Mouse (Mus musculus): ENCODE data around the gene Cxcr3. TPM values are rescaled to one million over a fixed set of nuclear protein-coding genes. Genes with fewer than 3 reads are reported as not detected.

Cxcr3 gene
- polyA plus RNA-seq (2016; fragmentation: Nextera tagmentation; extraction: Ambion mirVana): not detected in 2 replicates

- H3K9ac ChIP-seq: no peak within 1 kb of the TSS
- H3K4me2 ChIP-seq (replicated peaks): no peak within 1 kb of the TSS
- no peaks in the 10 kb centered on the region for H3K4me1 ChIP-seq
- no peak for ATAC-seq (ENCODE audit: insufficient number of reproducible peaks, insufficient read depth, low FRiP score, low TSS enrichment)
- H3K27me3 ChIP-seq: peaks cover 30% of the 10 kb centered on the region
- no peaks in the 10 kb centered on the region for H3K36me3 ChIP-seq
- no peak within 1 kb of the TSS for H3K27ac ChIP-seq
- no peak within 1 kb of the TSS for H3K4me3 ChIP-seq
- H3K9me3 ChIP-seq: no peaks in the 10 kb centered on the region
- WGBS: 52% methylated on average over 11 of the region's 11 CpGs
Measured at GRCm38 (mm10) chrX:101733828-101734319, at the start of gene Cxcr3. TSS of gene Cxcr3 (minus strand) at chrX:101734269.

- WGBS: 44% methylated on average over 5 of the region's 5 CpGs
- H3K36me3 ChIP-seq: no peaks in the 10 kb centered on the region
- no peak overlapping the region for H3K4me3 ChIP-seq
- no peak overlapping the region for H3K27ac ChIP-seq
- no peaks in the 10 kb centered on the region for H3K9me3 ChIP-seq
- H3K4me1 ChIP-seq: no peaks in the 10 kb centered on the region
- no peak overlapping the region for H3K9ac ChIP-seq
- H3K4me2 ChIP-seq (replicated peaks): no peak overlapping the region
- no peak for ATAC-seq (ENCODE audit: insufficient number of reproducible peaks, insufficient read depth, low FRiP score, low TSS enrichment)
- H3K27me3 ChIP-seq: 0 out of 2 replicates have a peak, but pooled peaks cover 3% of the 10 kb centered on the region
Measured at GRCm38 (mm10) chrX:101772035-101772434, 38.0 kb upstream of the Cxcr3 start.

GRCm38 (mm10) chrX:101770307-101770706 is 36.2 kb upstream of the Cxcr3 start:
- Histone ChIP-seq H3K36me3 (no peaks in the 10 kb centered on the region), H3K4me2 (replicated peaks) (no peak overlapping the region), H3K9me3 (no peaks in the 10 kb centered on the region), H3K4me1 (no peaks in the 10 kb centered on the region), H3K27ac (no peak overlapping the region), H3K27me3 (0 out of 2 replicates have a peak, but pooled peaks cover 3% of the 10 kb centered on the region), H3K4me3 (no peak overlapping the region), H3K9ac (no peak overlapping the region)
- ATAC-seq (ENCODE audit: insufficient number of reproducible peaks, insufficient read depth, low FRiP score, low TSS enrichment): no peak
- WGBS: 57% methylated on average over 3 of the region's 3 CpGs

GRCm38 (mm10) chrX:101769478-101769877 is 35.4 kb upstream of the Cxcr3 start:
- 74% methylated on average over 2 of the region's 2 CpGs for WGBS

GRCm38 (mm10) chrX:101767280-101767679 is 33.2 kb upstream of the Cxcr3 start:
- 0 out of 2 replicates have a peak, but pooled peaks cover 3% of the 10 kb centered on the region for H3K27me3 ChIP-seq
- H3K9ac ChIP-seq: no peak overlapping the region
- ATAC-seq (ENCODE audit: insufficient number of reproducible peaks, insufficient read depth, low FRiP score, low TSS enrichment): no peak
- no peaks in the 10 kb centered on the region for H3K4me1 ChIP-seq
- 61% methylated on average over 7 of the region's 7 CpGs for WGBS
- H3K9me3 ChIP-seq: no peaks in the 10 kb centered on the region
- no peak overlapping the region for H3K27ac ChIP-seq
- no peak overlapping the region for H3K4me2 ChIP-seq (replicated peaks)
- H3K4me3 ChIP-seq: no peak overlapping the region
- no peaks in the 10 kb centered on the region for H3K36me3 ChIP-seq

More at GRCm38 (mm10) chrX:101769478-101769877, 35.4 kb upstream of the Cxcr3 start:
- ATAC-seq (ENCODE audit: insufficient number of reproducible peaks, insufficient read depth, low FRiP score, low TSS enrichment): no peak
- H3K4me1 ChIP-seq: no peaks in the 10 kb centered on the region
- no peaks in the 10 kb centered on the region for H3K9me3 ChIP-seq
- H3K27me3 ChIP-seq: 0 out of 2 replicates have a peak, but pooled peaks cover 3% of the 10 kb centered on the region
- H3K9ac ChIP-seq: no peak overlapping the region
- H3K4me3 ChIP-seq: no peak overlapping the region
- no peak overlapping the region for H3K4me2 ChIP-seq (replicated peaks)
- H3K27ac ChIP-seq: no peak overlapping the region
- no peaks in the 10 kb centered on the region for H3K36me3 ChIP-seq

GRCm38 (mm10) chrX:101765111-101765510 is 31.0 kb upstream of the Cxcr3 start:
- H3K4me2 ChIP-seq (replicated peaks): no peak overlapping the region
- H3K27ac ChIP-seq: no peak overlapping the region
- H3K9ac ChIP-seq: no peak overlapping the region
- ATAC-seq (ENCODE audit: insufficient number of reproducible peaks, insufficient read depth, low FRiP score, low TSS enrichment): no peak
- H3K4me3 ChIP-seq: no peak overlapping the region
- no peaks in the 10 kb centered on the region for H3K4me1 ChIP-seq
- no peaks in the 10 kb centered on the region for H3K9me3 ChIP-seq
- WGBS: 85% methylated on average over 4 of the region's 4 CpGs
- H3K27me3 ChIP-seq: no peaks in the 10 kb centered on the region
- no peaks in the 10 kb centered on the region for H3K36me3 ChIP-seq

- no peak overlapping the region for H3K27ac ChIP-seq
- H3K4me1 ChIP-seq: no peaks in the 10 kb centered on the region
- H3K36me3 ChIP-seq: no peaks in the 10 kb centered on the region
- H3K4me3 ChIP-seq: no peak overlapping the region
- no peak for ATAC-seq (ENCODE audit: insufficient number of reproducible peaks, insufficient read depth, low FRiP score, low TSS enrichment)
- no peaks in the 10 kb centered on the region for H3K27me3 ChIP-seq
- H3K9me3 ChIP-seq: no peaks in the 10 kb centered on the region
- no peak overlapping the region for H3K4me2 ChIP-seq (replicated peaks)
- WGBS: 69% methylated on average over 5 of the region's 5 CpGs
- no peak overlapping the region for H3K9ac ChIP-seq
Measured at GRCm38 (mm10) chrX:101764621-101765020, 30.6 kb upstream of the Cxcr3 start.

- H3K4me3 ChIP-seq: no peak overlapping the region
- no peaks in the 10 kb centered on the region for H3K4me1 ChIP-seq
- ATAC-seq (ENCODE audit: insufficient number of reproducible peaks, insufficient read depth, low FRiP score, low TSS enrichment): no peak
- WGBS: 76% methylated on average over 5 of the region's 5 CpGs
- H3K27ac ChIP-seq: no peak overlapping the region
- H3K9ac ChIP-seq: no peak overlapping the region
- H3K4me2 ChIP-seq (replicated peaks): no peak overlapping the region
- H3K36me3 ChIP-seq: no peaks in the 10 kb centered on the region
- no peaks in the 10 kb centered on the region for H3K9me3 ChIP-seq
- peaks cover 8% of the 10 kb centered on the region; the same call in 1 of the 2 replicates for H3K27me3 ChIP-seq
Measured at GRCm38 (mm10) chrX:101754478-101754877, 20.4 kb upstream of the Cxcr3 start.

GRCm38 (mm10) chrX:101750144-101750543 is 16.1 kb upstream of the Cxcr3 start:
- H3K27me3 ChIP-seq: peaks cover 7% of the 10 kb centered on the region; the same call in 1 of the 2 replicates
- 54% methylated on average over 4 of the region's 4 CpGs for WGBS
- ATAC-seq (ENCODE audit: insufficient number of reproducible peaks, insufficient read depth, low FRiP score, low TSS enrichment): no peak
- no peak overlapping the region for H3K27ac ChIP-seq
- no peaks in the 10 kb centered on the region for H3K9me3 ChIP-seq
- no peak overlapping the region for H3K9ac ChIP-seq
- H3K36me3 ChIP-seq: no peaks in the 10 kb centered on the region
- no peak overlapping the region for H3K4me2 ChIP-seq (replicated peaks)
- no peaks in the 10 kb centered on the region for H3K4me1 ChIP-seq
- H3K4me3 ChIP-seq: no peak overlapping the region

- H3K36me3 ChIP-seq: no peaks in the 10 kb centered on the region
- H3K27ac ChIP-seq: no peak overlapping the region
- H3K27me3 ChIP-seq: peaks cover 20% of the 10 kb centered on the region; the same call in 1 of the 2 replicates
- no peak overlapping the region for H3K4me2 ChIP-seq (replicated peaks)
- no peaks in the 10 kb centered on the region for H3K4me1 ChIP-seq
- 67% methylated on average over 1 of the region's 2 CpGs for WGBS
- no peak overlapping the region for H3K9ac ChIP-seq
- no peak overlapping the region for H3K4me3 ChIP-seq
- H3K9me3 ChIP-seq: no peaks in the 10 kb centered on the region
- ATAC-seq (ENCODE audit: insufficient number of reproducible peaks, insufficient read depth, low FRiP score, low TSS enrichment): no peak
Measured at GRCm38 (mm10) chrX:101741064-101741433, 7.0 kb upstream of the Cxcr3 start.

GRCm38 (mm10) chrX:101740335-101741063 is 6.4 kb upstream of the Cxcr3 start:
- H3K36me3 ChIP-seq: no peaks in the 10 kb centered on the region
- no peak for ATAC-seq (ENCODE audit: insufficient number of reproducible peaks, insufficient read depth, low FRiP score, low TSS enrichment)
- H3K27me3 ChIP-seq: peaks cover 20% of the 10 kb centered on the region; the same call in 1 of the 2 replicates

GRCm38 (mm10) chrX:101737201-101737600 is 3.1 kb upstream of the Cxcr3 start:
- no peaks in the 10 kb centered on the region for H3K4me1 ChIP-seq
- ATAC-seq (ENCODE audit: insufficient number of reproducible peaks, insufficient read depth, low FRiP score, low TSS enrichment): no peak
- H3K4me2 ChIP-seq (replicated peaks): no peak overlapping the region
- no peaks in the 10 kb centered on the region for H3K9me3 ChIP-seq
- no peak overlapping the region for H3K9ac ChIP-seq
- H3K36me3 ChIP-seq: no peaks in the 10 kb centered on the region
- H3K4me3 ChIP-seq: no peak overlapping the region
- peaks cover 28% of the 10 kb centered on the region; the same call in 1 of the 2 replicates for H3K27me3 ChIP-seq
- no peak overlapping the region for H3K27ac ChIP-seq

More at GRCm38 (mm10) chrX:101740335-101741063, 6.4 kb upstream of the Cxcr3 start:
- H3K4me3 ChIP-seq: no peak overlapping the region
- no peak overlapping the region for H3K4me2 ChIP-seq (replicated peaks)
- H3K9me3 ChIP-seq: no peaks in the 10 kb centered on the region
- no peak overlapping the region for H3K27ac ChIP-seq
- no peaks in the 10 kb centered on the region for H3K4me1 ChIP-seq
- WGBS: 49% methylated on average over 6 of the region's 6 CpGs
- H3K9ac ChIP-seq: no peak overlapping the region
